ENCODE assay signal across 22 mouse cellular contexts in genomic region chr17:62756951-62757350, GRCm38 (mm10).
DNase-seq lines count a peak whose midpoint lies in the region; ATAC-seq and TF ChIP-seq lines count a peak whose summit lies in the region.
"Had no signal": no experiment of that assay in that cellular context is flagged by ENCODE, and none has a peak within 500 bp of the region (broad histone marks: within the 10 kb centered on the region; RNA-seq: fewer than 3 reads in every experiment).

No protein-coding gene starts in this region.

- DNase-seq in heart, postnatal 25 days (ENCODE audit: low spot score) = no peak
- DNase-seq in gastrocnemius, postnatal 4 days (ENCODE audit: low spot score in 2 of 2) = no peak
- DNase-seq in cerebellum, adult 11-12 months = no peak
- DNase-seq: adrenal gland, postnatal 14 days; cerebellum, adult 8-10 months; gastrocnemius, postnatal 36 days; kidney, adult 8-10 months; kidney, postnatal 10 days; right cerebral cortex, adult 18-20 months; right cerebral cortex, postnatal 4 days; thymus, adult 18-20 months; thymus, postnatal 36 days had no signal

- no peaks in the 10 kb centered on the region for H3K9me3 ChIP-seq in heart, embryonic 11.5 days (replicated peaks; ENCODE audit: control insufficient read depth, low read length)
- no peaks in the 10 kb centered on the region for H3K9me3 ChIP-seq in intestine, embryonic 15.5 days
- H3K9me3 ChIP-seq in intestine, postnatal 0 days (ENCODE audit: control insufficient read depth) = no peaks in the 10 kb centered on the region
- no peaks in the 10 kb centered on the region for H3K9me3 ChIP-seq in heart, embryonic 16.5 days (replicated peaks; ENCODE audit: control insufficient read depth, low read length)
- H3K9me3 ChIP-seq: forebrain, embryonic 12.5 days; midbrain, embryonic 12.5 days; neural tube, embryonic 15.5 days had no signal

- intact Hi-C loops in heart, postnatal 25 days (cut with DNase I) = no loop called here

- H3K4me1 ChIP-seq in heart, embryonic 11.5 days (ENCODE audit: control insufficient read depth, insufficient read depth, low read length) = peaks cover 19% of the 10 kb centered on the region
- no peaks in the 10 kb centered on the region for H3K4me1 ChIP-seq in intestine, embryonic 15.5 days (replicated peaks)
- H3K4me1 ChIP-seq in intestine, postnatal 0 days (replicated peaks; ENCODE audit: control insufficient read depth, insufficient read depth, low read length) = no peaks in the 10 kb centered on the region
- peaks cover 16% of the 10 kb centered on the region for H3K4me1 ChIP-seq in heart, embryonic 16.5 days (ENCODE audit: control insufficient read depth, insufficient read depth, low read length)

- H3K4me3 ChIP-seq in heart, embryonic 11.5 days (ENCODE audit: low read depth, low read length) = no peak overlapping the region
- H3K4me3 ChIP-seq in intestine, embryonic 15.5 days (replicated peaks) = no peak overlapping the region
- no peak overlapping the region for H3K4me3 ChIP-seq in intestine, postnatal 0 days (ENCODE audit: low read depth, low read length)
- H3K4me3 ChIP-seq in heart, embryonic 16.5 days (ENCODE audit: low read length) = no peak overlapping the region
- H3K4me3 ChIP-seq: forebrain, embryonic 12.5 days; midbrain, embryonic 12.5 days; neural tube, embryonic 15.5 days had no signal

- 48% methylated on average over 3 of the region's 3 CpGs for WGBS in heart, embryonic 11.5 days (ENCODE audit: insufficient replicate concordance)
- WGBS in intestine, embryonic 15.5 days = 78% methylated on average over 3 of the region's 3 CpGs
- 70% methylated on average over 3 of the region's 3 CpGs for WGBS in intestine, postnatal 0 days
- 45% methylated on average over 3 of the region's 3 CpGs for WGBS in heart, embryonic 16.5 days

- H3K9ac ChIP-seq in heart, embryonic 11.5 days (ENCODE audit: low read depth, low read length) = no peak overlapping the region
- H3K9ac ChIP-seq in intestine, embryonic 15.5 days = no peak overlapping the region
- H3K9ac ChIP-seq in intestine, postnatal 0 days (ENCODE audit: low read depth, low read length) = no peak overlapping the region
- H3K9ac ChIP-seq in heart, embryonic 16.5 days (ENCODE audit: low read length) = 0 out of 2 replicates have a peak overlapping the region, but pooled peaks have one; percentile 24
- H3K9ac ChIP-seq: forebrain, embryonic 12.5 days; hindbrain, embryonic 14.5 days; midbrain, embryonic 12.5 days; neural tube, embryonic 15.5 days had no signal

- no peaks in the 10 kb centered on the region for H3K27me3 ChIP-seq in heart, embryonic 11.5 days (ENCODE audit: control insufficient read depth, insufficient read depth, low read length)
- H3K27me3 ChIP-seq in intestine, embryonic 15.5 days (replicated peaks) = no peaks in the 10 kb centered on the region
- no peaks in the 10 kb centered on the region for H3K27me3 ChIP-seq in intestine, postnatal 0 days (replicated peaks; ENCODE audit: control insufficient read depth, insufficient read depth, low read length)
- H3K27me3 ChIP-seq in heart, embryonic 16.5 days (ENCODE audit: control insufficient read depth, insufficient read depth, low read length) = no peaks in the 10 kb centered on the region
- H3K27me3 ChIP-seq: forebrain, embryonic 12.5 days; midbrain, embryonic 12.5 days; neural tube, embryonic 15.5 days had no signal

- 0 out of 2 replicates have a peak overlapping the region, but pooled peaks have one; percentile 41 for H3K27ac ChIP-seq in heart, embryonic 11.5 days (ENCODE audit: low read depth, low read length)
- no peak overlapping the region for H3K27ac ChIP-seq in intestine, embryonic 15.5 days
- no peak overlapping the region for H3K27ac ChIP-seq in intestine, postnatal 0 days (ENCODE audit: low read depth, low read length)
- H3K27ac ChIP-seq in heart, embryonic 16.5 days (ENCODE audit: low read length) = peak overlapping the region; percentile 52
- H3K27ac ChIP-seq: forebrain, embryonic 12.5 days; hindbrain, embryonic 14.5 days; macrophage; midbrain, embryonic 12.5 days; neural tube, embryonic 15.5 days had no signal

- H3K4me2 ChIP-seq in heart, embryonic 11.5 days = no peak overlapping the region
- no peak overlapping the region for H3K4me2 ChIP-seq in intestine, embryonic 15.5 days (replicated peaks)
- no peak overlapping the region for H3K4me2 ChIP-seq in intestine, postnatal 0 days (replicated peaks; ENCODE audit: low read depth)
- no peak overlapping the region for H3K4me2 ChIP-seq in heart, embryonic 16.5 days (ENCODE audit: low read depth, low read length)
- H3K4me2 ChIP-seq: forebrain, embryonic 12.5 days; hindbrain, embryonic 14.5 days; midbrain, embryonic 12.5 days; neural tube, embryonic 15.5 days had no signal

- ATAC-seq in heart, embryonic 11.5 days (replicated peaks; ENCODE audit: insufficient number of reproducible peaks, low FRiP score, low TSS enrichment) = no peak
- ATAC-seq in intestine, embryonic 15.5 days = 0 out of 2 replicates have a peak, but pooled peaks have one; percentile 23
- no peak for ATAC-seq in intestine, postnatal 0 days
- no peak for ATAC-seq in heart, embryonic 16.5 days (replicated peaks; ENCODE audit: extremely low read depth, insufficient read depth, low FRiP score)
- ATAC-seq: inflammation-experienced regulatory T-cells, adult 6 months had no signal

- no peaks in the 10 kb centered on the region for H3K36me3 ChIP-seq in heart, embryonic 11.5 days (ENCODE audit: control insufficient read depth, insufficient read depth, low read length)
- no peaks in the 10 kb centered on the region for H3K36me3 ChIP-seq in intestine, embryonic 15.5 days
- no peaks in the 10 kb centered on the region for H3K36me3 ChIP-seq in intestine, postnatal 0 days (ENCODE audit: control insufficient read depth, insufficient read depth)
- no peaks in the 10 kb centered on the region for H3K36me3 ChIP-seq in heart, embryonic 16.5 days (ENCODE audit: control insufficient read depth, insufficient read depth)
- H3K36me3 ChIP-seq: forebrain, embryonic 12.5 days; midbrain, embryonic 12.5 days; neural tube, embryonic 15.5 days had no signal

- no peak for TF ChIP-seq CTCF in intestine, postnatal 0 days (IDR thresholded peaks at IDR 0.05; ENCODE audit: low read depth)

Comparison
In these comparisons a context has a peak if more than half of its experiments do, and no peak if none do; other contexts are left out.
1. H3K27ac ChIP-seq: peak in heart, embryonic 11.5 days (single experiment) and heart, embryonic 16.5 days (single experiment); none in intestine, embryonic 15.5 days (single experiment) and intestine, postnatal 0 days (single experiment).